Mouse (Mus musculus) adrenal gland, postnatal 10 days (tissue): ENCODE results near the gene Stra8. TPM values are rescaled to one million over a fixed set of nuclear protein-coding genes. Genes with fewer than 3 reads are reported as not detected.
A peak's percentile ranks its signal among the peaks of the same experiment; 100 is the strongest.

Experiments
- DNase-seq: peaks from one replicate; pipeline ENCODE4 v3.0.0; 2021; ENCODE audit warnings: mixed read lengths
- total RNA-seq, 2 experiments: library from RNA; stranded (reverse); gene quantifications; 2 replicates each; pipeline ENCODE4 v1.2.3; 2021

Gene Stra8
- total RNA-seq, 2 experiments from 2014 or later: not detected

- no peak for DNase-seq
These were observed 16.5 kb upstream of the Stra8 start for GRCm38 (mm10) chr6:34903441-34903840.

DNA sequence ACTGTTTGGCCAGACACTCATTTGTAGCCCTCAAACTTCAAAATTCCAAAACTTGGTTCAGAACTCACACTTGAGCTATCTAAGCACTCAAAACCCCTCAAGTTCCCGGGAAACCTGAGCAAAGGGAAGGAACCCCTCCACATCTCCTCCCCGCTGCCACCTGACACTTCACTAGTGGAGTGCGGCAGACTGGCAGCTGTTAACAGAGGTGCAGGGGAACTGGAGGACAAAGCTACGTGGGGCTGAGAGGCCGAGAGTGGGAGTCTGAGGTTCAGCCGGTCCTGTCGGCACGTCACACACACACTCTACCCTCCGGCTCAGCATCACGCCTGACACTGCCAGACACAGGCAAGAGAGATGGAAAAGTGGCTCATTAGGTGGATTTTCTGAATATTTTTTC lies 16.1 kb upstream of the Stra8 start:
- DNase-seq: no peak

GRCm38 (mm10) chr6:34904361-34904760 lies 15.6 kb upstream of the Stra8 start:
- DNase-seq: no peak

DNA sequence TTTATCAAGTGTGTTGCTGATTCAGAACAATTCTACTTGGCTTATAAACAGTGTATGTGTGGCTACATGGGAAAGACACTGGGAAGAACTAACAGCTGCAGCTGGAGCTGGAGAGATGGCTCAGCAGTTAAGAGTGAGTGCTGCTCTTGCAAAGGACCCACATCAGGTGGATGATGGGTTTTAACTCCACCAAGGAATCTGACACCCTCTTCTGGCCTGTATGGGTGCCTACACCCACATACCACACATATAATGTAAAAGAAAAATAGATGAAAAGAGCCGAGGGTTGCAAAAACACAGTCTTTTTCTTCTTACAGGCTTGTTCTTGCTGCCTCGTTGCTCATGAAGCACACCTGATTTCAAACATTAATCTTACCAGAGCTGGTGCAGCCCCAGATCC lies 13.8 kb upstream of the Stra8 start:
- no peak for DNase-seq

- peak; percentile 43 for DNase-seq
These were observed 13.3 kb upstream of the Stra8 start for GRCm38 (mm10) chr6:34906661-34907060.

GRCm38 (mm10) chr6:34907121-34907614 lies 12.8 kb upstream of the Stra8 start:
- DNase-seq: no peak

DNA sequence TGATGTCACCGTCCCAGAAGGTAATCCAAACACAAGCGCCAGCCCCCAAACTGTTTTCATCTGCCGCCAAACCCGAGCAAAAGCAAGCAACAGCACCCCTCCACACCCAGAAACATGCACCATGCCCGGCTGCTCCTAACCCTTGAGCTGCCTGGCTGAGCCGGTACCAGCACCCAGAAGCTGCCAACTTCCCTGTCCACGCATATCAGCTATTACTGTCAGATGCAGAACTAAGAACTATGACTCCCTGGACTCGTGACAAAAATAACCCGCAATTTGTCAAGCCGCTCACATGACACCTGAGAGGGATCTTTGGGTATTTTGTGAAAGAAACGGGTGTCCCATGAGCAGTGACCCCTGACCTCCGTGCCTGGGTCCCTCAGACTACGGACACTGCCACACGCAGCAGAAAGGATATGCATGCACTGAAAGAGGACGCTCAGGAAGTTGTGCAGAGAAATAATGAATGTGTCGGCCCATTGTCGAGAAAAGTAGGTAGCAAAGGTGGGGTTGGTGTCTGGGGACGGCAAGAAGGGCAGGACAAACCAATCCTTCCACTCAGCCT lies 12.2 kb upstream of the Stra8 start:
- DNase-seq: no peak

DNA sequence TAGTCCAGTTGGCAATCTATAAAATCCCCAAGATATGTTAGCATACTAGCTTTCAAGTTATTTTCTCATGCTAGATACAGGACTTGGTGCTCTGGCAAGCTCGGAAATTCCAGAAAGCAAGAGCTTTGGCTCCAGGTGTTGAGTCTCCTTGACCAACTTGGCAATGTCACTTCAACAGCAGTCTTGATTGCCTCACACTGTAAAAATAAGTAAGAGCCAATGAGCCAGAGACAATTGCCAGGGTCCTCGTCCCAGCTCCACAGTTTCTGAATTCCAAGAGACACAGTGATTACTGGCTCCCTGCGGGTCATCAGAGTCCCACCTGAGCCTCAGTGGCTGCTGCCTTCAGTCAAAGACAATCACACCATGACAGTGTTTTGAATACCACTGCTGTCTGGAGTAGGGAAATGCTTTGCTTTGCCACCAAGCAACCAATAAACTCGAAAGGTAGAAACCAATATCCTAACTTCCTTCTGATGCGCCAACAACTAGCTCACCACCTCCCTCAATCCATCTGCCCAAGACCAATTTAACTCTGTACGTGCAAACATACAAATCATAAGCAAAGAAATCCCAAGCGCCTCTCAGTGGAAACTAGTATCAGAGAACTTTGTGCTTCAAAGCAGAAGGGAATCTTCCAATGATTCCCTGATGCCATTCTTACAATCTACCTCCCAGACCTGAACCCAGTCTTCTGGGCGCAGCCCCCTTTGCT lies 10.2 kb upstream of the Stra8 start:
- DNase-seq: no peak

- DNase-seq: peak; percentile 98
These were observed 9.4 kb upstream of the Stra8 start, which contains the start of gene Wdr91 for GRCm38 (mm10) chr6:34910371-34911219. Wdr91 (minus strand) TSS chr6:34910876.

DNA sequence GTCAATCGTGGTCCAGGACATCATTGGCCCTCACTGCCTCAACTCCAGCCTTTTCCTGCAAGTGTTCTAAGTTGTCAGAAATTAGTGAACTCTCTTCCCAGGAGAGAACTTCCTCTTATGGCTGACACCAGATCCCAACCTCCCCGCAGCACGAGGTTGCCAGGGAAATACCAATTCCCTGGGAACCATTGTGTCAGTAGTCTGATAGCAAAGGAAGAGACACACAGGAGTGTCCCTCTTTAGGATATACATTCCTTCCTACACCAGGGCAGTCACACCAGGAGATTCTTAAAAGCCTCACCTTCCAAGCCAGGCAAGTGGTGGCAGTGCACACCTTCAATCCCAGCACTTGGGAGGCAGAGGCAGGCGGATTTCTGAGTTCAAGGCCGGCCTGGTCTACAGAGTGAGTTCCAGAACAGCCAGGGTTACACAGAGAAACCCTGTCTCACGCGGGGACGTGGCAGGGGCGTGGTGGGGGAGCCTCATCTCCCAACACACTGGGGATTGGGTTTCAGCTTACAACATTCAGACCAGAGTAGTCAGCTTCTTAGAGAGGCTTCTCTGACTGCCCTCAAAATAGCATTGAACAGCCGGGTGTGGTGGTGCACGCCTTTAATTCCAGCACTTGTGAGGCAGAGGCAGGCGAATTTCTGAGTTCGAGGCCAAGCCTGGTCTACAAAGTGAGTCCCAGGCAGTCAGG lies 6.5 kb upstream of the Stra8 start:
- DNase-seq: no peak

- no peak for DNase-seq
These were observed 5.5 kb upstream of the Stra8 start for GRCm38 (mm10) chr6:34914462-34914861.

DNA sequence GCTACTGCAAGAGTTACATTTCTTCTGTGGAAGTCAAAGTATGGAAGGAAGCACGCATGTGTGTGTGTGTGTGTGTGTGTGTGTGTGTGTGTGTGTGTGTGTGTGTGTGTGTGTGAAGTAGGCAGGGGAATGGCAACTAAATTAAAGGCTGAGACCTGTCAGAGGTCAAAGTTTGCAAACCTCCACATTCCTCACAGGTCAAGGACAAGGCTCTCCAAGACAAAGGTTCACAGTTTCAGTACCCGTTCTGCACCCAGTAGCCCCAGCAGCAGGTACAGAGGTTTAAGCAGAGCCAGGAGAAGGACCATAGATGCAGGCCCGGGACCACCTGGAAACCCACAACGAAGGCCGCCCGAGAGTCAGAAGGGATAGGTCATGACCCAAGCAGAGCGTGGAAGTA lies 817 bp upstream of the Stra8 start:
- no peak for DNase-seq

- DNase-seq: no peak
These were observed 668 bp downstream of the Stra8 start for GRCm38 (mm10) chr6:34920631-34921030.

DNA sequence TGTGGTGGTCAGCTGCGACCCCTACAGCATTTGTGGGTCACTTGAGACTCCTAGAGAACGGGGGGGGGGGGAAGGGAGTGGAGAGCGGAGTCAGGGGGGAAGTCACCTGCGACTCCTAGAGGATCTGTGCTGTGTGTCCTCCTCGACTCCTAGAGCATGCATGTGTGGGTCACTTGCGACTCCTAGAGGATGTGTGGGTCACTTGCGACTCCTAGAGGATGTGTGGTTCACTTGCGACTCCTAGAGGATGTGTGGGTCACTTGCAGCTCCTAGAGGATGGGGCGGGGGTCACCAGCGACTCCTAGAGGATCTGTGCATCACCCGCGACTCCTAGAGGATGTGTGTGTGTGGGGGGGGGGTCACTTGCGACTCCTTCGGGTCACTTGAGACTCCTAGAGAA lies 2.0 kb downstream of the Stra8 start:
- peak; percentile 48 for DNase-seq

DNA sequence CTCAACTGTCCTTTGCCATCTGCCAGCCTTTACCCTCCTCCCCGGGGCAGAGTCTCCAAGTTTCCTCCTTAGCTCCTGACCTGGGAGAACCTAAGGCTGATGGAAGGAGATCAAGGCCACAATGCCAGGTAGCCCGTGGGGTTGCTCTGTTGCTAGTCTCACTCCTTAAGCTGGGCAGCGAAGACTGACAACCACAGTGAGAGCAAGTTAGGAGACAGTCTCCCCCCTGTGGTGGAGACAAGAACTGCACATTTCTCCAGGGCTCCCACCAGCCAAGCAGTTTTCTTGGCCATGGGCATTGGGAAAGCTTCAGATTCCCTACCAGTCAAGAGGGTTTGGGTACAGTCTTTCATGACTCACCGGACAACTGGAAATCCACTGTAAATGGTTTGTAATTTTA lies 7.2 kb downstream of the Stra8 start:
- peak; percentile 86 for DNase-seq

- no peak for DNase-seq
These were observed 7.6 kb downstream of the Stra8 start for GRCm38 (mm10) chr6:34927594-34927993.

GRCm38 (mm10) chr6:34932633-34933032 lies 12.7 kb downstream of the Stra8 start:
- DNase-seq: no peak

- DNase-seq: no peak
These were observed 16.8 kb downstream of the Stra8 start for GRCm38 (mm10) chr6:34936743-34937142.

DNA sequence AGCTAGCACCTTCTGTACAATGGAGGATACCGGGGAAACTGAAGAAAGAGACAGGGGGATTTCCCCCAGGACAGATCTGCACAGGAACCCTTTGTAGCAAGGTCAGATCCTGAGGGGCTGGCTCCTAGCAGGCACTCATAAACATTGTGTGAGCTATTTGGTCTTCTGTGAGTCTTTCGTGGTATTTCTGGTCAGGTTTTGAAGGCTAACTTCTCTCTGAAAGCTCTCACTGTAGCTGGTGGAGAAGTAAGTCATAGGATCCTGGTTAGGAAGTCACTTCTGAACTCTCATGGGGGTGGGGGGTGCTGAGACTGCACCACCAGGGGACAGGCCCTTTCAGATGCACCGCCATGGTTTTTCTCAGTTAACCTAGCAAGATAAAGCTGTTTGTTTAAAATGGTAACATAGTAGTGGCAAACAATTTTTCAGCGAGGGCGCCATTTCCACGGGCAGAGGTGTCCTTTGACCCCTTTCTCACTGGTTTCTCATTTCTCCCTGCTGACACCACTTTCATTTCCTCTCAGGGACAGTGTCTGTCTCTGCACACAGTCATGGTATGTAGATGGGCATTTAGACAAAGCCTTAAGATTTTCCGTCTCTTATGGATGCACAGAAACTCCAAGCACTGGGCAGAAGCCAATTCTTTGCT lies 18.4 kb downstream of the Stra8 start:
- no peak for DNase-seq

DNA sequence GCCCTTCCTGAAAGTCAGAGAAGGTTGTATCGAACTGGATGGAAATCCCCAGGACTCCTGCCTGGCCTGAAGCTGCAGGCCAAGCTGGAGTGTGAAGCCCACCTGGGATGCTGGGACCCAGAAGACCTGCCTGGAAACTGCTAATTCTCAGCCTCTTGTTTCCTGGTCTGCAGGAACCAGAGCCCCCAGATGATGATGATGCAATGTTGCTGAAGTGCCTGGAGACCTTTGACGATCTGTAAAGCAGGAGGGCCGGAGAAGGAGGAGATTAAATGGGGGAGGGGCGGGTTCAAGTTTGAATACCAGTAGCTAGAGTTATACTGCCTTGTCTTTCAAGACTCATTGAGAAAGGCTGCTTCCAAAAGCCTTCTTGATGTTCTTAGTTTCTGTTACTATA lies 19.0 kb downstream of the Stra8 start:
- no peak for DNase-seq

DNA sequence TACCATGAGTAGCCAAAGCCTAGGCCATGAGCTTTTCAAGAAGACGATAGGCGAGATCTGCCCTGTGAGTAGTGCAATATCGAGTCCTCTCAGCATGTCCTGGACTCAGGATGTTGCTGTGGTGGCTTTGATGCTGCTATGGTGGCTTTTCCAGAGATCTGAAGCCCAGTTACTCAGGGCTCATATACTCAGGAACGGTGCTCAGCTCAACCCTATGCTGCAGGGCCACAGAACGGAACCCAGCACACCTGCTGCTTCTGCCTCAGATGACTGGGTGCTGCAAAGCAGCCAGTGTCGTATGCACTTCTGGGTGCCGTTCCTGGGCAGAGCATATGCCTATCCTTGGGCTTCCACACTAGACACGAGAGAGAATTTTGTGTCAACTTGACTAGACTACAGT lies 19.5 kb downstream of the Stra8 start:
- DNase-seq: no peak

DNA sequence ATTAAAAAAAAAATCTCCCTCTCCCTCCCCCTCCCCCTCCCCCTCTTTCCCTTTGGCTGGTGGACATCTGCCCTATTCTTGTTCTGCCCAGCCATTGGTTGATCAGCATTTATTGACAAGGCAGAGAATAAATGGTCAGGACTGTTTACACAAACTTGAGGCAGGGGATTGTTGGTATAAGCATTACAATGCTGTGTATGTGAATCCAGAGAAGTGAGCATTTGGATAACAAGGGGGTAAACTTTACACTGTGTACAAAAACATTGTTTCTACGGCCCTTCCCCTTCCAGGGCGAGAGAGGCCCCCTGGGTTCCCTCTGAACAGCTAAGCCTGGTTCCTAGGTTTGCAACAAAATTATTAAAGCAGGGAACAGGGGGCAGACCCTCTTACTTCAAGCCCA lies 21.5 kb downstream of the Stra8 start:
- DNase-seq: no peak
